Mouse (Mus musculus) heart, adult 11 months (tissue): Measurements from ENCODE around the gene 4930432K21Rik.
A peak's percentile ranks its signal among the peaks of the same experiment; 100 is the strongest.

Experiments
- DNase-seq: peaks from one replicate; pipeline ENCODE4 v3.0.0; 2022

Gene 4930432K21Rik

GRCm38 (mm10) chr8:84149181-84149580, 1.4 kb downstream of the 4930432K21Rik start:
- DNase-seq, result no peak

DNA sequence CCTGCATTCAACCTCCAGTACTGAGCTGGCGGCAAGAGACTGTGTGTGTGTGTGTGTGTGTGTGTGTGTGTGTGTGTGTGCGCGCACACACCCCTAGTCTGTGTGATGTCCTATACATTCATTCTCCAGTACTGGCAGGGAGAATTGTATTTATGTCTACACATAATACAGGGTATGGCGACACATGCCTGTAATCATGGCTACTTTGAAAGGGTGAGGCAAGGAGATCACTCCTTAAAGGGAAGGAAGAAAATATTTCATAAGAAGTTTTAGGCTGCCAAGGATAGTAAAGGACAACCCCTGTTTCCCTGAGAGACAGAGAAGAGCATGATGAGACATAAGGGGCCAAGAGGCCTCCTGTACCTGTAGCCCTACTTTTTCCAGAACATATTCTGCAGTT, 9.8 kb downstream of the 4930432K21Rik start:
- DNase-seq, result no peak

GRCm38 (mm10) chr8:84167696-84168095, 19.9 kb downstream of the 4930432K21Rik start:
- no peak for DNase-seq

DNA sequence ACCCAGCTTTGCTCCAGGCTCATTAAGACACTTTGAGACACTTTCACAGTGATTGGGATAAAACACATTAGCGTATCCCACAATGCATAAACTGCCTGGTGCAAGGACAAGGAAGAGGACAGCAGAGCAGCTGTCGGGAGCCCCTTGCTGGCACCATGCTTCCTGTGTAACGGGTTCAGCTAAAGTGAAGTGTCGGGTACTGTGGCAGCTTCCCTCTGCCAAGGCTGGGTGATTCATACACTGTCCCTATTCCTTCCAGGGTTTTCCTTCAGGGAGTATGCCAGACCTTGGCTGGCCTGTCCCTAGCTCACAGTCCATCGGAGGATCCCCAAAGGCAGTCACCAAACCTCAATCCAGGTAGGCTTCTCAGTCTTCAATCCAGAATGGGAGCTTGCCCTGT, 22.3 kb downstream of the 4930432K21Rik start:
- no peak for DNase-seq

DNA sequence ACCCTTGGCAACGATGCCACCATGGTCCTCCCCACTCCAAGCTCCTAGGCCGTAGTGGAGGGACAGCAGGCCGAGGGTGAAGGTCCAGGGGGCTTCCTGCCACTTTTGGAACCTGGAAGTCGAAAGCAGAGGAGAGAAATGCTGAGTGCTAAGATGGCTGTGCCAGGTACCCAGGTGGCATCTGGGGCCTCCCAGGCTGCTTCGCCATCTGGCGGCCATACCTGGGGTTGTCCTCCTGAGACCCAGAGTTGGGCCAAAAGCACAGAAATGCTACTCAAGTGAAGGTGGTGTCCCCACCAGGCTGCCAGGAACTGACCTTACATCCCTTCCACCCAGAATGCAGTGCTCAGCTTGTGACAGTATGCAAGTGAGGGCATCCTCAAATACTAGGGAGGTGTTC, 26.0 kb downstream of the 4930432K21Rik start:
- DNase-seq, result no peak

DNA sequence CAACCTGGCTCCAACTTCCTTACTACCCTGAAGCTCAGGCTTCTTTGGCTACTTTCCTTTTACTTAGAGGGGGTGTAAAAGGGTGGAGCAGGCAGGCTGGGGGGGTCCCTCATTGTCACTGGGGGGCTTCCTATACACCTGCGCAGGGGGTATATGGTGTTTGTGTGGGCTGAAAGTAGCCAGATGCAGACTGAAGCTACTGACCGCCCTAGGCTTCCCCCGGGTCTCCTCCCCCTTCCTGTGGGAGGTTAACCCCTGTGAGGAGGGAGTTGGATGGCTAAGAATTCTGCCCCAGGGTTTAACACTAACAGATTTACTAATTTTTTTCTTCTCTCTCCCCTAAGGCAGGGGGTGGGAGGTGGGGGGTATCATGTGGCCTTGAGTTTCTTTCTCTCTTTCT, 28.7 kb downstream of the 4930432K21Rik start:
- no peak for DNase-seq

GRCm38 (mm10) chr8:84177405-84177804, 29.6 kb downstream of the 4930432K21Rik start:
- no peak for DNase-seq

GRCm38 (mm10) chr8:84178592-84178991, 30.8 kb downstream of the 4930432K21Rik start:
- DNase-seq, result no peak

DNA sequence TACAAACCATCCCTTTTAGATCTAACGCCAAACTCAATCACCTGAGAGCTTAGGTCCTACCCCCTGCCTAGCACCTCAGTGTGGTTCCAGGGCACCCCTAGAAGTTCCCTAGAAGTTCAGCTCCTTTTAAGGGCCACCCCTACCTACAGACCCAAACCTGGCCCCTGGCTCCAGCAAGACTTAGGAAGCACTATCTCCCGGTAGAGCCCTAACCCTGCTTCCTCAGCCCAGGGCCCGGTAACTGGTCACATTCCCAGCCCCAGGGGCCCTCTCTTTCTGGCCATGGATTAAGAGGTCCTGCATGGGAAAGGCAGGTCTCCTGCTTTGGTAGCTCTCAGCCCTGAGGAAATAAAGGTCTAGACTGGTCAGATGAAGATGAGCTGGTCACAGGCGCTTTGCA, 32.1 kb downstream of the 4930432K21Rik start:
- no peak for DNase-seq

- peak; percentile 94 for DNase-seq
Observed at GRCm38 (mm10) chr8:84180530-84181190, 32.8 kb downstream of the 4930432K21Rik start.

- DNase-seq, result no peak
Observed at GRCm38 (mm10) chr8:84182833-84183232, 35.0 kb downstream of the 4930432K21Rik start.

DNA sequence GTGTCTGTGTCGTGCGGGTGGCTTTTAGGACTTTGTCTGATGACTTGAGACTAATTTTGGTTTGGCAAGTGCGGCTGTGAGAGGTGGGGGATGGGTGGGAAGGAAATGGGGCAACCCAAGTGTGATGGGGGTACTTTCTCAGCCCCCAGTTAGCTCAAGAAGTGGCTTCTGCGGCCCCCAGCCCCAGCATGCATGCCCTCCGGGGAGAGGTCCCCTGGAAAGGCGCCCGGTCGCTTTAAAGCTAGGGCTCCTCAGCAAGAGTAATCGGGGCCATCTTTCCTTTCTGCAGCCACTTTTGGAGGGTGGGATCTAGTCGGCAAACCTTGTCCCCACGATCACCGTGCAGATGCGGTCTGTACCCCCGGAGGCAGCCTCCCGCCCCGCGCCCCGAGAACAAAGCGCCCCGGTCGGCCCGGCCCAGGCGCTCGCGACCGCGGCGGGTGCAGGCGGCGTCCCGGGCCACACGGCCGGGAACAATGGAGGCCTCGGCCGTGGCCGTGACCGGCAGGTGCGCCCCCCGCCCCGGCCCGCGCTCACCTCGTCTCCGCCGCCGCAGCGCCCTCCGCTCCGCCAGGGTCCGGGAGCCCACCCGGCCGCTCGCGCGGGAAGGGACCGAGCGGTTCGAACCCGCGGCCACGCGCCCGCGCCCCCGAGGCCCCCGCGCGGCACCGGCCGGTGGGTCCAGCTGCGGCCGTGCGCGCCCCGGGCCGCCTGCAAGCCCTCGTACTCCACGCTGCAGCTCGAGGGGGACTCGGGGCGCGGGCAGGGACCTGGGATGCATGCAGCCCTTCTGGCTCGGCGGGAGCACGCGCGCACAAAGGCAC, 35.6 kb downstream of the 4930432K21Rik start:
- DNase-seq, result peak; percentile 95

GRCm38 (mm10) chr8:84184085-84185043, 36.5 kb downstream of the 4930432K21Rik start:
- DNase-seq, result no peak

- no peak for DNase-seq
Observed at GRCm38 (mm10) chr8:84185117-84185516, 37.3 kb downstream of the 4930432K21Rik start, which contains the start of gene Nanos3. Nanos3 (minus strand) TSS chr8:84185217.

GRCm38 (mm10) chr8:84186547-84186946, 38.7 kb downstream of the 4930432K21Rik start:
- DNase-seq, result peak; percentile 98

GRCm38 (mm10) chr8:84187065-84187755, 39.4 kb downstream of the 4930432K21Rik start:
- peak; percentile 96 for DNase-seq

DNA sequence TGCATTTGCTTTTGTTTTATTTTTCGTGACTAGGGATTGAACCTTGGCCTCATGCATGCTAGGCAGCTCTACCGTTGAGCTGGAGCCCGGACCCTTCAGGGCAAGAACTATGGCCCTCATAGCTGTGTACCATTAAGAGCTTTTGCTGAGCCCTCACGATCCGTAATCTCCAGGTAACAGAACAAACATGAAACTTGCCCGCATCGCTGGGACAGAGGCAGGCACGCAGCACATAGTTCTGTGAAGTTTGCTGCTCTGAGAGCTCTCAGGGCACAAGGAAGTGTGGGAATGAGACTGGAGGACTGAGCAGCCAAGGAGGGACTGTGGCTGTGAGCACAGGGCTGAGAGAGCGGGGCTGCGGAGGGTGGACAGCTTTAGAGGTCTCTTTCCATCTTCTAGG, 40.8 kb downstream of the 4930432K21Rik start:
- DNase-seq, result peak; percentile 87

DNA sequence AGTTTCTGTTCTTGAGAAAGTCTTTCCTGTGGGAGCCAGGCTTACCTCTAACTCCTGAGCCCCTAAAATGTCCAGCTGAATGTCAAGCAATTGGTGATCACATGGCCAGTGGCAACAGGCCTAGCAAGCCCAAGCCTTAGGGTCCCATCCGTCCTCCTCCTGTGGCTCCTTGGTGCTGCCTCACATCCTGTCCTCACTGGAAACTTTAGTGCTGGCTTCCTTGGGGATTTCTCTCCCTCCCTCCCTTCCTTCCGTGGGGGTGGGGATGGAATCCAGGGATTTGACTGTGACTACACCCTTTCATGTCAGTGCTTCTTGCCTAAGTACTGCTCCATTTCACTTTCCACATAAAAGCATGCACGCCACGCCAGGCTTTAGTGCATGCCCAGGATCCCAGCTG, 41.8 kb downstream of the 4930432K21Rik start:
- peak; percentile 99 for DNase-seq

- peak; percentile 84 for DNase-seq
Observed at GRCm38 (mm10) chr8:84190191-84190867, 42.5 kb downstream of the 4930432K21Rik start.

GRCm38 (mm10) chr8:84192023-84192422, 44.2 kb downstream of the 4930432K21Rik start:
- DNase-seq, result peak; percentile 99

- peak; percentile 99 for DNase-seq
Observed at GRCm38 (mm10) chr8:84192555-84192954, 44.7 kb downstream of the 4930432K21Rik start.

GRCm38 (mm10) chr8:84193161-84193560, 45.3 kb downstream of the 4930432K21Rik start:
- peak; percentile 93 for DNase-seq
